Mouse (Mus musculus) frontal cortex, postnatal 10 days (tissue): ENCODE data around the gene Wscd1.

ENCODE experiments used
- DNase-seq, 2 experiments: peaks; one replicate each; pipeline ENCODE4 v3.0.0; 2022; ENCODE audit warnings: low spot score in 2 of 2, mixed read lengths in 1 of 2

The Wscd1 gene

GRCm38 (mm10) chr11:71749671-71750070 lies at the start of gene Wscd1:
TSS of gene Wscd1 (plus strand) at chr11:71749920.
- peak in 1 of 2 experiments; percentile 42 for DNase-seq

DNA sequence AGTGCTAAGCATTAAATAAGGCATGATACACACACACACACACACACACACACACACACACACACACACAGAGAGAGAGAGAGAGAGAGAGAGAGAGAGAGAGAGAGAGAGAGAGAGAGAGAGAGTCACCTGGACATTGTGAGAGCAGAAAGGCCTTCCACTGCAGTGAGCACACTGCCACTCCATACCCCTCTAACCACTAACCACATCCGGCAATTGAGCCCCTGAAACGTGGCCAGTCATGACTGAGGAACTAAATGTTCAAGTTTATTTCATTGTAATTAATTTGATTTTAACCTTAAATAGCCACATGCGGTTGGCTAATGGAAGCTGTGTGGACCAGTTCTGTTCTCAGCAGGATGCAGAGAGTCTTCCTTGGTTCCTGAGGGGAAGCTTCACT lies 21.7 kb upstream of the Wscd1 start:
- no peak for DNase-seq

DNA sequence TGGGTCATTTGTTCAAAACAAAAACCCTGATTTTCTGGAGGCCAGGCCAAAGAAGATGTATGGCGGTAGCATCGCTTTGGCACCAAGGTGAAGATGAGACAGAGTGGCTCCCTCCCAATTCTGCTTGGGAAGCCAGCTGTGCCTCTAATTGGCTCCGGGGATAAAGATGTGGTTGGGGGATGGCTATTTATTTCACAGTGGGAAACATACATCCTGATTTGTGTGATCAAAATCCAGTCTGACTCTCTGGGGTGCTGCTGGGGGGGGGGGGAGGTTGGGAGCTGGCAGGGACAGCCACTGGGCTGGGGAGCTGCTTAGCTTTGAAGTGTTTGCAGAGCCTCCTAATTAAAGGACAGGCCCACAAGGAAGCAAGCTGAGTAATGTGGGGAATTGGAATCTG lies 20.4 kb upstream of the Wscd1 start:
- DNase-seq: no peak

GRCm38 (mm10) chr11:71733771-71734170 lies 15.9 kb upstream of the Wscd1 start:
- DNase-seq: no peak

DNA sequence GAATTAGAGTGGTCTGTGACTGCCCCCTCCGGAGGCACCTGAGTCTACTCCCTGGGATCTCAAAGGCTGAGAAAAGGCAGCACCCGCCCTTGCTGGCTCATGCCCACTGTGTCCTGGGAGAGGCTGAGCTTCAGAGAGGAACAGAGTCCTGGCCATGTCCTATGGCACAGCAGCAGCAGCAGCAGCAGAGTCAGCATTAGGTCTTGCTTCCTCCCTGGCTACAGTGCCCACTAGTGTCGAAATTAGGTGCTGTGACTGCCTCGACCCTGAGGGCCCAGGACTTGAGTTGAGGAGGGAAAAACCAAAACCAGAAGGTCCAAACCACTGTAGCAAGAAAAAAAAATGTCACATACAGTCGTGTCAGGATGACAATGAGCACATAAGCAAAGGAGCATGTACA lies 12.6 kb upstream of the Wscd1 start:
- no peak for DNase-seq

DNA sequence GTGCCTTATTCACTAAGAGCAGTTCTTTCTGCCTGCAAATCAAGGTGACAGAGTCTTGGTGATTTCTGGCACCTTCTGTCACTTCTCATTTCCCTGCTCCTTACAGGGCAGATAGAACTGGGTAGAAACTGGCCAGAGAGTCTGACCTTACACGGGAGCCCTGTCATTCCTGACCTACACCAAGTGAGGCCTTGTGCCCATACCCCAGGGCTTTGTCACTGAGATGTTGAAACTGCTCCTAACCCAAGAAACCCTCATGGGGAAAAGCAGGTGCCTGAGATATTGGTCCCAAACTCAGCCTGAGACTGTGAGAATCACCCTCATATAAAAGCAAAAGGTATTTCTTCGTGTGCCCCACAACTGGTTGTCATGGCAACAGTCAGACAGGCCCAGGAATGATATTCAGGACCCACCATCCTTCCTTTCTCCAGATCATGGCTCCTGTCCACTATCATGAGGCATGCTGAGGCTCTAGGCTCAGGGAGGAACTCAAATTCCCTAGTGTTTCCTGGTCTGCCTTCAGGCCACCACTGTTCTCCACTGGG lies 11.1 kb upstream of the Wscd1 start:
- DNase-seq: no peak

GRCm38 (mm10) chr11:71745875-71746274 lies 3.8 kb upstream of the Wscd1 start:
- no peak for DNase-seq

DNA sequence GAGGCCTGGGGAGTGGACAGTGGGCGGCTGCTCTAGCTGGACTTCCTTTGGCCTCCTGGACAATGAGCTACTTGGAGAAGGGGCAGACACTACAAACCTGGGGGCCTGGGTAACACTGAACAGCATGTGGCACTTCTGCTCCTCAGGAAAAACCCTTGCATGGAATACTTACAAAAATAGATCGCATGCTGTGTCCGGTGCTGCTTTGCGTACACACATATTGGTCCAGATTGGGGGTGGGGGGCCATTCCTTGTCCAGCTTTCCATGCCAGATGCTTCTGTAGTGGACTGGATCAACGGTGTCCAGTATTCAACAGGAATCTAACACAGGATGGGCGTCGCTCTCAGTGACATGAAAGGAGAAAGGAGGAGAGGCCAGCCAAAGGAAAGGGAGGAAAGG lies 2.0 kb upstream of the Wscd1 start:
- no peak for DNase-seq

- peak; percentile 56 to 73 for DNase-seq
Measured at GRCm38 (mm10) chr11:71750534-71751173, 934 bp downstream of the Wscd1 start.

GRCm38 (mm10) chr11:71751174-71751611 lies 1.5 kb downstream of the Wscd1 start:
- DNase-seq: no peak

DNA sequence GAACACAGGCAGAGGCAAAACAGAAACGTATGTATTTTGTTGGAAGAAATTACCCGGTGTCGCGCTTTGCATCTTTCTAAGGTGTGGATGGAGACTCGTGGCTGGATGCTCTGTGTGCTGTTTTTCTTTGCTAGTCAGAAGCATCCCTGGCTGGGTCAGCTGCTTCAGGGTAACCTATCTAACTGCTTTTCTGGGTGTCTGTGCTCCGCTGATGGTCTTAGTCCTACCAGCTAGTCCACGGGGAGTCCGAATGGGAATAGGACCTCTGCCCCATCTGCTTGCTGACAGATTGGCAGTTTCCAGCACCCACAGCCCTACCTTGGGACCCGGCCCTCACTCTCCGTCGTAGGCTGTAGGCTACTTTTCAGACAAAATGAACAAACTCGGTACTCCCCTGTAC lies 2.0 kb downstream of the Wscd1 start:
- no peak for DNase-seq

DNA sequence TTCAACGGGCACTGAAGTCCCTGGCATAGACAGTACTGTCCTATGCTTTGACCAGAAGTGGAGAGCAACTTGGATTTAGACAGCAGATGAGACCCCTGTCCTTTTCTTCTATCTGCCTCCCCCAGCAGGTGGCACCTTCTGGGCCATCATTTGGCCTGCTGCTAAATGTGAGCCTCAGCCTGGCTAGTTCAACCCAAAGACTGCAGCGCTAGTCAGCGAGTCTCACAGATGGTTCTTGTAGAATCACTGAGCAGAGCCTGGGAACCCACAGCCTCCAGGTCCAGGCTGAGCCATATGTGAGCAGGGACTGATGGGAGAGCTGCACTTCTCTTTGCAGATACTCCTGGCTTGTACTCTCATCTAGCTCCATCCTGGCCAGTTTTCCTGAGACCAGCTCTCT lies 2.9 kb downstream of the Wscd1 start:
- DNase-seq: no peak

- no peak for DNase-seq
Measured at GRCm38 (mm10) chr11:71755115-71755514, 5.4 kb downstream of the Wscd1 start.

DNA sequence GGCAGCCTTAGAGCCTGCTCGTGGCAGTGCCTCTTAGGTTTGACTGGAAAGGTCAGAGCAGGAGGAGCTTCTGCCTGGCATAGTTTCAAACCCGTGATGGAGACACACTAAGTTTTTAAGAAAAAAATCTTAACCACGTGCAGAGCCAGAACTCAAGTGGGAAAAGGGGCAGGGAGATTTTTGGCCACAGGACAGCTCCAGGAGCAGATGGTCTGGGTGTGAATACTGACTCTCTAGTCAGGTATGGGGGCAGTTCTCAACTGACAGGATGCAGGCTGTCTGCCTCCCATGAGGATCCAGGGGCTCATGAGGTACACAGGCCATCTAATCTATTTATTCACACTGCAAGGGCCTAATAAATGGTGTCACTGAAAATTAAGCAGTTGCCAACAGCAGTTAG lies 6.6 kb downstream of the Wscd1 start:
- DNase-seq: no peak

DNA sequence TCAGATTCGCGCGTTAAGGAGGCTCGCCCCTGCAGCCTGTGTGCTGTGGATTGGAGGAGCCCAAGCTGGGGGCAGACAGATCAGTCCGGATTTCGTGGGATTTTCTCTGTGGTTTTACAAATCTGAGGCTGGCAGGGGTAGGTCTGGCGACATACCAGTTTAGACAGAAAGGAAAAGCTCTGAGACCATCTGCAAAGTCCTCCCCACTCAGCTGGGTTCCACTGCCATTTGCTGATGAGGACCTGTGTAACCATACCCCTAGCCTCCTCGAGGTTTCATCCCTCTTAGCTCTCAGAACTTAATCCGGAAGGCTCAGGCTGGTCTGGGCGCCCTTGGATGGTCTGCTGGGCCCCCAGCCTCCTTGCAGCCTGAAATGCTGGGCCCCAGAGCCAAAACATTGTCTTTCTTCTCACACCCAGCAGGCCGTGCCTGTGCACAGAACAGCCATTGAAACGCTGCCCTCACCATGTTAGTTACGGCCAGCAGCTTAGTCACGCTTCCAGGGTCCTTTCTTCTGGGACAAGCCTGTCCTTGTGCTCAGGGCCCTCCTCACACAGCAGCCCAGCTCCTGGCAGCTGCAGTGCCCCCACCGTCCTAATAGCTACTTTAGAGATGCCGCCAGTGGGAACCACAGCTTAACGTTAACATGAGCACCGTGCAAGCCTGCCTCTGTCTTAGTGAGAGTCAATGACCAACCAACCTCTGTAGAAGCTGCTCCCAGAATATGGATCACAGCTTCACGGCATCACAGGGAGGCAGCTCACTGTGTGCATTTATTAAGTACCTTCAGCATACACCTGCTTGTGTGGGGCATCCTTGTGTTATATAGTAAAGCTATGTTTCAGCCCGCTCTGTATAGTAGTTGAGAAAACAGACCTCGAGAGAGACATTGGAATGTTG lies 8.7 kb downstream of the Wscd1 start:
- peak; percentile 69 to 76 for DNase-seq

- DNase-seq: no peak
Measured at GRCm38 (mm10) chr11:71760991-71761390, 11.3 kb downstream of the Wscd1 start.

DNA sequence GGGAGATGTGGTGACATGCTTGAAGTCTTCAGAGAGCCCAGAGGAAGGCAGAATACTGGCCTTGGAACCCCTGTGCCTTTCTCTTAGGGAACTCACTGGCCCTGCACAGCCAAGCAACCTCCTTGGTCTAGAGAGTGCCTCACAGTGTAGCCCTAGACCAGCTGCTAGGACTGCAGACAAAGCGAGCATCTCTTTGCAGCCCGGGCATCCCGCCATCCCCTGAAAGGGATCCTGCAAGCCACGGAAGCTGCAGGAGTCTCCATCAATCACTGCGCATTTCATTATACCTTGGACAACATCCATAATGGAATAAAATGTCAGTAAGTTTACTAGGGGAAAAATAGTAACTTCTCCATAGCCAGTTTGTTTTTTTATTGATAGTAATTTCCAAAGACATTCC lies 13.4 kb downstream of the Wscd1 start:
- DNase-seq: peak; percentile 46 to 62

GRCm38 (mm10) chr11:71763651-71764275 lies 14.0 kb downstream of the Wscd1 start:
- DNase-seq: no peak

DNA sequence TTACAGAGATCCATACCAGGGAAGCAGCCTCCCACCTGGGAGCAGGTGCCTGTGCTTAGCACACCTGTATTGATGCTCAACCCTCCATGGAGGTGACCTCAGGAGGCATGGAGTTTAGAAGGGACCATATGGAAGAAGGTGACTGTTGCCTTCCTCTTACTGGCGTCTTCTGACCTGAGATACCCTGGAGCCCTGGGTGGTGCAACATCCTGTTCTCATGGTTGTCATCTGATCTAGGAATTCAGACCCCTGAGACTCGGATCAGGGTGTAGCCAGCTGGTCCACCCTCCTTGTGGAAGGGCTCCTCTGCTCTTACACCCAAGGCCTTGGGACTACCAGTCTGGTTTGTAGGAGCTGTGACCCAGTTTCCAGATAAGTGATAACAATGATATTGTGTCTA lies 15.0 kb downstream of the Wscd1 start:
- DNase-seq: no peak

GRCm38 (mm10) chr11:71765335-71765734 lies 15.6 kb downstream of the Wscd1 start:
- no peak for DNase-seq

- DNase-seq: no peak
Measured at GRCm38 (mm10) chr11:71766380-71766779, 16.7 kb downstream of the Wscd1 start.

GRCm38 (mm10) chr11:71767726-71768125 lies 18.0 kb downstream of the Wscd1 start:
- no peak for DNase-seq
